Mouse (Mus musculus) v-Abl transformed pro-B cells (cell line): ENCODE results near the gene Cryba4.

ENCODE experiments used
- in situ Hi-C, 2 experiments: fragments of 400-800 bp; cut with MboI; formaldehyde crosslinking; loops; one replicate each; pipeline ENCODE4 v1.15.1; 2025; ENCODE audit not compliant: unreplicated experiment in 2 of 2

Gene Cryba4

GRCm38 (mm10) chr5:112273746-112274463 is 21.6 kb upstream of the Cryba4 start:
- in situ Hi-C loops: loop anchor here (10.0 to 25.0 kb wide), 4 partner anchors 51 to 1513 kb away; partner anchors contain the start of gene Tfip11 (in 1 of the 2)

GRCm38 (mm10) chr5:112272934-112273333 is 20.6 kb upstream of the Cryba4 start:
- in situ Hi-C loops: loop anchor here (10.0 to 25.0 kb wide), 4 partner anchors 52 to 1514 kb away; partner anchors contain the start of gene Tfip11 (in 1 of the 2)

- in situ Hi-C loops: loop anchor here (10.0 to 25.0 kb wide), 4 partner anchors 54 to 1516 kb away; partner anchors contain the start of gene Tfip11 (in 1 of the 2)
These were observed 18.6 kb upstream of the Cryba4 start for GRCm38 (mm10) chr5:112270764-112271541.

- in situ Hi-C loops: loop anchor here in 1 of 2 experiments (25.0 kb wide), 2 partner anchors 871 to 1521 kb away; no protein-coding TSS in a partner anchor
These were observed 13.9 kb upstream of the Cryba4 start for GRCm38 (mm10) chr5:112266011-112266777.

DNA sequence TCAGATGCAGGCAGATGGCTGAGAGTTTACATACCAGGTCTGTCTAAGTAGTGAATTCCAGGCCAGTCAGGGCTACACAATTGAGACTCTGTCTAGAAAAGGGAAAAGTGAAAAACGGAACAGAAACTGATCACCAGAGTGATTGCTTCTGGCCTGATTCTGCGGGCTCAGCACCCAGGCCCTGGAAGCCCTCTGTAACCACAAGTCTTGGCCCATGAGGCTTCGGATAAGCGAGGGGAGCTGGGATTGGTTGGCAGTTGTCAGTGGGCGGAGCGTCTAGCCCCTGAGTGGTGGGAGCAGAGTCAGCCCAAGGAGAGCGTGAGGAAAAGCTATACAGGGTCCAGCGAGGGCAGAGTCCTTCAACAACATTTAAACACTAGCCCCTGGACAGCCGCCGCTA is 13.2 kb upstream of the Cryba4 start:
- in situ Hi-C loops: loop anchor here in 1 of 2 experiments (25.0 kb wide), 2 partner anchors 872 to 1522 kb away; no protein-coding TSS in a partner anchor

GRCm38 (mm10) chr5:112265110-112265509 is 12.8 kb upstream of the Cryba4 start:
- in situ Hi-C loops: loop anchor here in 1 of 2 experiments (25.0 kb wide), 2 partner anchors 872 to 1522 kb away; no protein-coding TSS in a partner anchor

- in situ Hi-C loops: loop anchor here in 1 of 2 experiments (25.0 kb wide), 2 partner anchors 873 to 1523 kb away; no protein-coding TSS in a partner anchor
These were observed 11.8 kb upstream of the Cryba4 start for GRCm38 (mm10) chr5:112264099-112264498.

GRCm38 (mm10) chr5:112260818-112261217 is 8.5 kb upstream of the Cryba4 start:
- in situ Hi-C loops: loop anchor here in 1 of 2 experiments (25.0 kb wide), 2 partner anchors 876 to 1526 kb away; no protein-coding TSS in a partner anchor

DNA sequence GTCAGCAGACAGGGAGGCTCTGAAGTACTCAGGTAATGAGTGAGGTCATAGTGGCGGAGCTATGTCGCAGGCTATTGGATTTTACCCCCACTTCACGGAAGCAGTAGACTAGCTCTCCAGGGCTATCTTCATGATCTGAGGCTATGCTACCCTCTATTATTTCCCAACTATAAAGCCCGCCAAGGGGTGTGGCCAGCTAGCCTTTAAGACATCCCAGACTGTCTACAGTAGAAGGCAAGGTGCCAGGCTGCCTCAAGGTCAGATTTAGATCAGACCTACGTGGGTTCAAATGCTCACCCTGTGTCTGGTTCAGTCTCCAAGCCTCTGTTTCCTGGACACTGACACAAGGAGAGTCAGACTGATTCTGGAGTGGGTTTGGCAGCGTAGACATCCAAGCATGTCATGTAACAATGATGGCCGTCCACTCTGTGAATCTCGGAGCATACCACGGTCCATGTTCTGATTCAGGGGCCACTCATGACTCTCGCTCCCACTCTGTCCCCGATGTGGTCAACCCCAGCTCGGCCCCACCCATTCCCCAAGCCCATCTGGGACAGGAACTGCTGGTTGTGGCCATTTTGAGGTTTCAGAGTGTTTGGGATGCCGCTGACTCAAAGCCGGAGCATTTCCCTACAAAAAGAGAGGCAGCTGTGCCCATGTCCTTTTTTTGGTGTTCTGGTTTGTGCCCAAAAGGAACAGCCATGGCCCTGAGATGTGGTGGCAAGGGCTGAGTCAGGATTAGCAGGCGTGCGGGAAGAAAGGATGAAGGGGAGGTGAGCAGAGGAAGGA is 7.7 kb upstream of the Cryba4 start:
- in situ Hi-C loops: loop anchor here in 1 of 2 experiments (25.0 kb wide), 2 partner anchors 877 to 1527 kb away; no protein-coding TSS in a partner anchor

DNA sequence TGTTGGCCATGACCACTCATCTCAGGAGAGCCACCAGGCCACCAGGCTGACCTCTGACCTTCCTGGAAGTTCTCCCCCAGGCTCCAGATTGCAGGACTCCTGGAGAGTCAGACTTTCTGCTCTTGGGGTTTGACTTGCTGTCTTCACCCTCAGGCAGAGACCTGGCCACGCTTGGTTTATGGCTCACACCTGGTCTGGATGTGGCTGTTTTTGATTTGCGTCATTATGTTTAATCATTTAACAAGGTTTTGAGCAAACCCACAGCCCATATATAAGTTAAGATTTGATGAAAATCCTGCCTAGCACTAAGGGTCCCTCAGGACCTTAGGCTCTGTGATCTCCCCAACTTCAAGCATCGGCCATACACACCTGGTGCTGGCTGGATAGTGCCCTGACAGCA is 5.6 kb upstream of the Cryba4 start:
- in situ Hi-C loops: loop anchor here in 1 of 2 experiments (25.0 kb wide), 2 partner anchors 879 to 1529 kb away; no protein-coding TSS in a partner anchor

- in situ Hi-C loops: loop anchor here in 1 of 2 experiments (25.0 kb wide), 2 partner anchors 881 to 1531 kb away; no protein-coding TSS in a partner anchor
These were observed 4.1 kb upstream of the Cryba4 start for GRCm38 (mm10) chr5:112256457-112256856.

DNA sequence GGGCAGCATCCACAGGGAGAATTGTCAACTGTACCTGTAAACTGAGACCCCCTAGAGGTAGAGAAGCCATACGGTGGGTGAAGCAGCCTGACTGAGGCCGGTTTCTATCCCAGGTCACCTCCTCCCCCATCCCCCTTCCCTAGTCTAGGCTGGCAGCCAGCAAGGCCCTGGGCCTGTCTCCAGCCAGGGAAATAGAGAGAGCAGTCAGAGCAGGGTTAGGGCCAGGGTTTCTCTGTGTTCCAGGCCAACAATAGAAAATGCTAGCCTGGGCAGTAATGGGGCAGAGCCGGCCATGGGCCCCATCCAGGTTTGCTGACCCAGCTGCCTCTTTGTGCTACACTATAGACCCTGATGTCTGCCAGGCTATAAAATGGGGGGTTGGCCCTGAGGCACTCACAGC is 3.1 kb upstream of the Cryba4 start, which contains the start of gene Crybb1:
Gene Crybb1 (plus strand): TSS at position 390 of the 400 bp plus-strand sequence.
- in situ Hi-C loops: loop anchor here in 1 of 2 experiments (25.0 kb wide), 2 partner anchors 882 to 1532 kb away; no protein-coding TSS in a partner anchor

GRCm38 (mm10) chr5:112254282-112254806 is 2.0 kb upstream of the Cryba4 start:
- in situ Hi-C loops: loop anchor here in 1 of 2 experiments (25.0 kb wide), 2 partner anchors 883 to 1533 kb away; no protein-coding TSS in a partner anchor

DNA sequence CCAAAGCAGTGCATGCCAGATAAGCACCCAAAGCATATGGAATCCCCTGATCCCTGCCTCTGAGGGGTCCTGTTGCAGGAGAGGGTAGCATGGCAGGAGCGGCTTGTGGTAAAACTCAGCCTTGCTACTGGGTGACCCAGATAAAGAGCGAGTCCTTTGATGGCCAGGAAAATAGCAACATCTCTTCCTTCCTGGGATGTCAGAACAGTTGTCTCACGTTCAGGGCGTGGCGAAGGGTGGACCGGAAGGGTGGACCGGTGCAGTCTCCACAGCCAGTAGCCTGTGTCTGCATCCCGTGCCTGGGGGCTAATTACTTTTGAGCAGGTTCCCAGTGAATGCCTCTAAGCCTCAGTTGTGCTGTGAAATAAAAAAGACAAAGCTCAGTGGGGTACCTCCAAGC is 851 bp upstream of the Cryba4 start:
- in situ Hi-C loops: loop anchor here in 1 of 2 experiments (25.0 kb wide), 2 partner anchors 884 to 1534 kb away; no protein-coding TSS in a partner anchor

DNA sequence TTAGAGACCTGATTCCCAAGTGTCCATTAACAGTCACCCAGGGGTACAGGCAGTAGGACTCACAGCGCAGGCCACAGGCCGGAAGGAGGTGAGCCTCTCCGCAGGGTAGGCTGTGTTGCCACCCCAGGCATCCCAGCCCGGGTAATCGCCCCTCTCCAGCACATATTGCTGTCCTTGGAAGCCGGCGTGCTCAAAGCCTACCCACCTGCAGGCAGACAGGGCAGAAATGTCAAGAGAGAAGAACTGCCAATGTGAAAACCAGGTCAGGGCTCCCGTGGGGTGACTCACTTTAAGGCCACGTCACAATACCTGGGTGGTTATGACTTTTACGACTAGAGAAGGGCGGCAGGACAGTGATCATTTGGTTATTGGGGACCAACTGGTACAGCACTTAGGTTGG is 3.2 kb downstream of the Cryba4 start:
- in situ Hi-C loops: loop anchor here in 1 of 2 experiments (10.0 kb wide), 1 partner anchor 176 kb away; no protein-coding TSS in a partner anchor

GRCm38 (mm10) chr5:112247399-112247798 is 4.9 kb downstream of the Cryba4 start:
- in situ Hi-C loops: loop anchor here in 1 of 2 experiments (10.0 kb wide), 1 partner anchor 177 kb away; no protein-coding TSS in a partner anchor

GRCm38 (mm10) chr5:112244890-112245615 is 7.3 kb downstream of the Cryba4 start:
- in situ Hi-C loops: loop anchor here (5.0 to 10.0 kb wide), 5 partner anchors 42 to 182 kb away; no protein-coding TSS in a partner anchor

- in situ Hi-C loops: loop anchor here (5.0 to 10.0 kb wide), 5 partner anchors 43 to 183 kb away; no protein-coding TSS in a partner anchor
These were observed 8.1 kb downstream of the Cryba4 start for GRCm38 (mm10) chr5:112244275-112244562.
